Mouse (Mus musculus): ENCODE data around the gene Josd1. TPM values are rescaled to one million over a fixed set of nuclear protein-coding genes. Genes with fewer than 3 reads are reported as not detected.

Josd1 gene
- polyA plus RNA-seq, 1 experiment from 2014 or later, result 18.9 TPM

DNA sequence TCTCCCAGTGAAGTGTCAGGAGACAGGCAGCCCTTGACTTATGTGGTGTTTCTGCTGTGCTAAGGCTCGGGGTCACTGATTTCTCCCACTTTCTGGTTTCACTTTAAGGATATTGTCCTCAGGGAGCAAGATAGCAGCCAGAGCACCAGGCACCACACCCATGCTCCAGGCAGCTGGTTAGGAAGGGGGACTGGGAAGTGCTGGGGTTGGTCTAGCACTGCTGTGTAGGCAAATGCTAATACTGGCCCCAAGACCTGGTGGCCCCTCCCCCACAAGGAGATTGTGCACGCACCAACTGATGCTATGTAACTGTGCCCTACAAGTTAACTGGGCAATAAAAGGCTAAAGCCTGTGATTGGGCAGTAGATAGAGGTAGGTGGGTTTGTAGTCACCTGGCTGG lies 57.2 kb downstream of the Josd1 start:
- 62% methylated on average over 2 of the region's 2 CpGs for WGBS
- Histone ChIP-seq H3K27me3 (ENCODE audit: low read depth, poor library complexity, severe bottlenecking) (no peaks in the 10 kb centered on the region), H3K27ac (replicated peaks) (no peak overlapping the region), H3K4me3 (no peak overlapping the region), H3K9me3 (replicated peaks) (no peaks in the 10 kb centered on the region; the same call in 1 of the 2 replicates), H3K36me3 (peaks cover 82% of the 10 kb centered on the region), H3K4me1 (no peaks in the 10 kb centered on the region)
- DNase-seq (ENCODE audit: low spot score), result no peak

Other genes starting within 250 kb of the Josd1 start
- 128 and 162 TPM in 2 replicates for gene Csnk1e, start 232.4 kb downstream of the Josd1 start, polyA plus RNA-seq (2016; fragmentation: Nextera tagmentation; extraction: Ambion mirVana)
- gene Kcnj4, start 182.7 kb downstream of the Josd1 start, polyA plus RNA-seq (2016; fragmentation: Nextera tagmentation; extraction: Ambion mirVana), result 0.05 TPM in 1 of 2 replicates, not detected in the other
- gene Kdelr3, start 171.5 kb downstream of the Josd1 start, polyA plus RNA-seq (2016; fragmentation: Nextera tagmentation; extraction: Ambion mirVana), result 15.5 and 24.2 TPM in 2 replicates
- gene Ddx17, start 141.2 kb downstream of the Josd1 start, polyA plus RNA-seq (2016; fragmentation: Nextera tagmentation; extraction: Ambion mirVana), result 43.5 and 48.1 TPM in 2 replicates
- gene Dmc1, start 82.8 kb downstream of the Josd1 start, polyA plus RNA-seq (2016; fragmentation: Nextera tagmentation; extraction: Ambion mirVana), result 1.5 TPM in 2 replicates
- 2.2 and 2.4 TPM in 2 replicates for gene Fam227a, start 29.0 kb downstream of the Josd1 start, polyA plus RNA-seq (2016; fragmentation: Nextera tagmentation; extraction: Ambion mirVana)
- 88.0 and 89.1 TPM in 2 replicates for gene Cby1, start 28.7 kb downstream of the Josd1 start, polyA plus RNA-seq (2016; fragmentation: Nextera tagmentation; extraction: Ambion mirVana)
- gene Tomm22, start 17.1 kb downstream of the Josd1 start, polyA plus RNA-seq (2016; fragmentation: Nextera tagmentation; extraction: Ambion mirVana), result 252 and 279 TPM in 2 replicates
- 46.6 and 49.0 TPM in 2 replicates for gene Gtpbp1, start 2.9 kb upstream of the Josd1 start, polyA plus RNA-seq (2016; fragmentation: Nextera tagmentation; extraction: Ambion mirVana)
- gene Sun2, start 54.6 kb upstream of the Josd1 start, polyA plus RNA-seq (2016; fragmentation: Nextera tagmentation; extraction: Ambion mirVana), result 2.2 and 3.9 TPM in 2 replicates
- 63.9 and 81.5 TPM in 2 replicates for gene Dnal4, start 89.9 kb upstream of the Josd1 start, polyA plus RNA-seq (2016; fragmentation: Nextera tagmentation; extraction: Ambion mirVana)
- 2.2 and 3.4 TPM in 2 replicates for gene Nptxr, start 116.8 kb upstream of the Josd1 start, polyA plus RNA-seq (2016; fragmentation: Nextera tagmentation; extraction: Ambion mirVana)
- gene Npcd, start 146.3 kb upstream of the Josd1 start, polyA plus RNA-seq (2016; fragmentation: Nextera tagmentation; extraction: Ambion mirVana), result 0.16 TPM in 1 of 2 replicates, not detected in the other
- 24.0 and 30.4 TPM in 2 replicates for gene Cbx6, start 146.8 kb upstream of the Josd1 start, polyA plus RNA-seq (2016; fragmentation: Nextera tagmentation; extraction: Ambion mirVana)
- gene Apobec3, start 203.7 kb upstream of the Josd1 start, polyA plus RNA-seq (2016; fragmentation: Nextera tagmentation; extraction: Ambion mirVana), result 6.2 and 8.5 TPM in 2 replicates